In genomic region chr2:168423551-168423950, GRCm38 (mm10) we compare ENCODE assay signal across 11 mouse cellular contexts.
DNase-seq lines count a peak whose midpoint lies in the region; ATAC-seq and TF ChIP-seq lines count a peak whose summit lies in the region.
"Had no signal": no experiment of that assay in that cellular context is flagged by ENCODE, and none has a peak within 500 bp of the region (broad histone marks: within the 10 kb centered on the region; RNA-seq: fewer than 3 reads in every experiment).

No protein-coding gene starts in this region.

- no peak for TF ChIP-seq POLR2A in lung, adult 2 months (IDR thresholded peaks at IDR 0.05; ENCODE audit: borderline replicate concordance, extremely low read depth, low read depth, low read length)

- no peaks in the 10 kb centered on the region for H3K4me1 ChIP-seq in heart, postnatal 0 days (ENCODE audit: control insufficient read depth, insufficient read depth)
- H3K4me1 ChIP-seq in lung, adult 2 months (ENCODE audit: control insufficient read depth, insufficient read depth, low read length), result no peaks in the 10 kb centered on the region

- H3K9me3 ChIP-seq in heart, postnatal 0 days (replicated peaks; ENCODE audit: control insufficient read depth, low read length), result no peaks in the 10 kb centered on the region; the same call in 1 of the 2 replicates
- H3K9me3 ChIP-seq: limb, embryonic 12.5 days; neural tube, embryonic 12.5 days had no signal

- H3K27me3 ChIP-seq in heart, postnatal 0 days (ENCODE audit: control insufficient read depth, insufficient read depth, low read length), result peaks cover 6% of the 10 kb centered on the region; the same call in 1 of the 2 replicates
- H3K27me3 ChIP-seq: neural tube, embryonic 12.5 days had no signal

- H3K27ac ChIP-seq in heart, postnatal 0 days (ENCODE audit: low read depth), result no peak overlapping the region
- H3K27ac ChIP-seq: limb, embryonic 12.5 days; neural tube, embryonic 12.5 days had no signal

- peak; percentile 31 for TF ChIP-seq CTCF in heart, postnatal 0 days (IDR thresholded peaks at IDR 0.05; ENCODE audit: low read depth)
- TF ChIP-seq CTCF in lung, adult 2 months (IDR thresholded peaks at IDR 0.05; ENCODE audit: insufficient read depth, low read length), result peak; percentile 14; the same call in 1 of the 2 replicates

- H3K4me2 ChIP-seq in heart, postnatal 0 days (ENCODE audit: low read depth, low read length), result no peak overlapping the region
- H3K4me2 ChIP-seq: limb, embryonic 12.5 days; neural tube, embryonic 12.5 days had no signal

- 61% methylated on average over 6 of the region's 6 CpGs for WGBS in heart, postnatal 0 days
- WGBS in lung, adult 2 months, result 57% methylated on average over 6 of the region's 6 CpGs

- no peak overlapping the region for H3K9ac ChIP-seq in heart, postnatal 0 days (replicated peaks; ENCODE audit: low read depth, low read length)
- H3K9ac ChIP-seq: limb, embryonic 12.5 days; neural tube, embryonic 12.5 days had no signal

- no peak for ATAC-seq in heart, postnatal 0 days (ENCODE audit: insufficient read depth, low read depth)

- no peaks in the 10 kb centered on the region for H3K36me3 ChIP-seq in heart, postnatal 0 days (replicated peaks; ENCODE audit: control insufficient read depth, insufficient read depth, low read length)
- H3K36me3 ChIP-seq: limb, embryonic 12.5 days; neural tube, embryonic 12.5 days had no signal

- no peak overlapping the region for H3K4me3 ChIP-seq in heart, postnatal 0 days (ENCODE audit: low read depth, low read length)
- H3K4me3 ChIP-seq in lung, adult 2 months (replicated peaks; ENCODE audit: extremely low read depth, low read depth, low read length), result no peak overlapping the region
- H3K4me3 ChIP-seq: erythroblast, embryonic 14.5 days; limb, embryonic 12.5 days; neural tube, embryonic 12.5 days had no signal

- TF ChIP-seq EP300 in heart, postnatal 0 days (IDR thresholded peaks at IDR 0.05; ENCODE audit: low read depth), result no peak

- no peak for DNase-seq in heart, postnatal 0 days (ENCODE audit: low spot score)
- no peak for DNase-seq in heart, adult 9 months (ENCODE audit: low spot score in 2 of 2)
- no peak for DNase-seq in lung, adult 2 months
- DNase-seq in lung, adult 18-20 months, result no peak
- DNase-seq in embryo, embryonic 10.5 days (ENCODE audit: low spot score), result peak; percentile 76
- peak; percentile 79 for DNase-seq in retina, embryonic 14.5 days (ENCODE audit: low spot score)
- DNase-seq in urinary bladder, adult 2 months (ENCODE audit: low spot score), result no peak
- no peak for DNase-seq in adrenal gland, postnatal 25 days

Comparison
In these comparisons a context has a peak if more than half of its experiments do, and no peak if none do; other contexts are left out.
1. DNase-seq: peak in embryo, embryonic 10.5 days (single experiment) and retina, embryonic 14.5 days (single experiment); none in heart, postnatal 0 days (single experiment), heart, adult 9 months (0 of 2), lung, adult 2 months (single experiment), lung, adult 18-20 months (0 of 2), urinary bladder, adult 2 months (single experiment) and adrenal gland, postnatal 25 days (single experiment).